Mouse (Mus musculus): ENCODE data around the gene Stat2.
"Not testable (repeated sequence)": the region's sequence is repeated elsewhere in the genome, so short reads cannot be mapped to it uniquely, and the experiment has no call there.

Stat2 gene

DNA sequence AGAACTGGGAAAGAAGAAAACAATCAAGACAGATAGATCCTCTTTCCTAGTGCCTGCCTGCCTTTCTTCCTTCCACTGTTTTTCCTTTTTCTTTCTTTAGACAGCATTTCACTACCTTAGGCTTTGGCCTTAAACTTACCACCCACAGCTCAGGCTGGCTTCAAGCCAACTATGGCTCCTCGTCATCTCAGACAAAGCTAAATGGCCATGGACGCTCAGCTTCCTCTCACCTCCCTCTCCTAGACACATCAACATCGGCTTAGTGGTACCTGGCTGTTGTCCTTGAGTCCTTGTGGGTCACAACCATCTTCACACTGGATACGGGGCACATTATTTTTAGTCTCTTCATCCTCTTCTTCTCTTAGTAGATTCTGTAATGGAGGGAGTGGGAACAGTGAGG lies 26.9 kb downstream of the Stat2 start:
- no peak for DNase-seq (ENCODE audit: extremely low read depth, low read depth, low spot score)

DNA sequence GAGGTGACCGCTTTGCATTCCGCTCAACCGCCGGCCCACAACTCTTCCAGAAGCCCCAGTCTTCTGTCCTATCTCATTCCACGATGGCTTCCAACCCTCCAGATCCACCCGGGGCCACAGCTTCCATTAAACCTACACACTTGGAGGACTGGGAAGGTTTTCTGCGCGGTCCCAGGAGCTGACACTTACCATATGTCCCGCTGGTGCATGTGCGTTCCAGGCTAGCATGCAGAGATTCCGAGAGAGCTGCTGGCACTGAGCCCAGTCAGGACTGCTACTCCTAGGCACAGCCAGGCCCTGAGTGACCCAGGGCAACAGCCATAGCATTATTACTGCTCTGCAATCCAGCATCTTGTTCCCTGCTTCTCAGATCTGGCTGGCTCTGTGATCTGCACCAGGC lies 27.3 kb downstream of the Stat2 start:
- DNase-seq (ENCODE audit: extremely low read depth, low read depth, low spot score): no peak

DNA sequence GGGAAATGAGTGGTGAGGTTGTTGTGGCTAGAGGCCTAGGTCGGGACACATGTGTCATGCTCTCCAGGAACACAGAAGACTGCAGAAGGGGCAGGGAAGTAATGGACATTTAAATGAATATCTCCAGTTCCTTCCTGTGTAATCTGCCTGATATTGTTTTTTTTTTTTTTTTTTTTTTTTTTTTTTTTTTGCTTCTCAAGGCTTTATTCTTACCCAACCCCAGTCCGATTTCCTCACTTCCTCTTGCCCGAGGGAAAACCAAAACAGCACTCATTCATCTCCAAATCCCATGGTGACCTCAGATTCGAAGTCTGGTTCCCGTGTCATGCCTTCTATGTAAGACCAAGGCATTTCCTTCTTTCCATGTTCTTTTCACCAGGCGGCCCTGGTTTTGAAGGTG lies 27.9 kb downstream of the Stat2 start:
- DNase-seq (ENCODE audit: extremely low read depth, low read depth, low spot score): peak; percentile 42

DNA sequence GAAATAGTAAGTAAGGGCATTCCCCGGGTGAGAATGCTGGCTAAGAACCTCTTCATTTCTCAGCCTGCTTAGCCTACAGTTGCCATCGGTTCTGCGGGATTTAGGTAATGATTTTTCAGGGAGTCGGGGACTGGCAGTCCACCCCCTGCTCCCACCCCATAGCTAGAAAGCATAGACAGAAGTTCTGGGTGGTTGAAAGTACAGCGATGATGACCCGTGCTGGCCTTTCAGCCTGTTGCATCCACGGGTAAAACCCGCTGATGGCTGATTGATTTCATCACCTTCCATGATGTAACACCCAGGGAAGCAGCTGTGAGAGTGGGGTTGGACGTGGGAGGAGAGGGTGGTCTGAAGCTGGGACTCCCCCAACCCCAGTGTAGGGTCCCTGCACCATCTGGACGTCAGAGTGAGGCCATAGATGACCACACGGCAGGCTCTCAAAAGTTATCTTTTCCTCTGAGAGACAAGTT lies 28.4 kb downstream of the Stat2 start, which contains the start of gene Il23a:
Il23a (minus strand) TSS at position 51 of the 470 bp plus-strand sequence.
- DNase-seq (ENCODE audit: extremely low read depth, low read depth, low spot score): no peak

DNA sequence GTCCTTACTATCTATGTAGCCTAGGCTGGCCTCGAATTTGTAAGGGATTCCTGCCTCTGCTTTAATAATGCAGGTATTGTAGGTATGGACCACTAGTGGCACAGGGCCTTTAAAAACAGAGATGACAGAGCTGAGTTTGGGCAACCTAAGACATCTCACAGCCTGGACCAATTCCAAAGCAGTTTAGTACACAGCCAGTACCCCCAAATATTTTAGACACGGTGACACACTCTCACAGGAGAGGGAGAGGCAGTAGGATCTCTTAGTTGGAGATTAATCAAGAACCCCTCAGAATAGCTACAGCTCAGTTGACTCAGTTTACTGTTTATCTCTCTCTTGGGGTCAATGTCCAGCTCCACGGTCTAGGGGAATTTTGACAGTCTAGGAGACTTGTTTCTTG lies 32.0 kb downstream of the Stat2 start:
- DNase-seq (ENCODE audit: extremely low read depth, low read depth, low spot score): no peak

DNA sequence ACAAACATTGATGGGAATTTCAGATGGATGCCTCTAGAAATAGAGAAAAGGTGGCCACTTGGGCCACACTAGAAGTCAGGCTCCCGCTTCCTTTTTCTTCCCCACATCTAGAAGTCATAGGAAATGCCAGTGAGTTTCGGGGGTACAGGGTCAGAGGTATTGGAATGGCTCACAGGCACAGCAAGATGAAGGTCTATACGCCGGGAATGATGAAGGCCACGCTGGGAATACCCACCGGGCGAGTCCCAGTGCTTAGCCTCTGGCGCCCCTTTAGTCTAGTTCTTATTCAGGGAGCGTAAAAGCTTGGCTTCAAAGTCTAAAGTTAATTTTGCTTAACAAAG lies 32.4 kb downstream of the Stat2 start:
- DNase-seq (ENCODE audit: extremely low read depth, low read depth, low spot score): no peak

DNA sequence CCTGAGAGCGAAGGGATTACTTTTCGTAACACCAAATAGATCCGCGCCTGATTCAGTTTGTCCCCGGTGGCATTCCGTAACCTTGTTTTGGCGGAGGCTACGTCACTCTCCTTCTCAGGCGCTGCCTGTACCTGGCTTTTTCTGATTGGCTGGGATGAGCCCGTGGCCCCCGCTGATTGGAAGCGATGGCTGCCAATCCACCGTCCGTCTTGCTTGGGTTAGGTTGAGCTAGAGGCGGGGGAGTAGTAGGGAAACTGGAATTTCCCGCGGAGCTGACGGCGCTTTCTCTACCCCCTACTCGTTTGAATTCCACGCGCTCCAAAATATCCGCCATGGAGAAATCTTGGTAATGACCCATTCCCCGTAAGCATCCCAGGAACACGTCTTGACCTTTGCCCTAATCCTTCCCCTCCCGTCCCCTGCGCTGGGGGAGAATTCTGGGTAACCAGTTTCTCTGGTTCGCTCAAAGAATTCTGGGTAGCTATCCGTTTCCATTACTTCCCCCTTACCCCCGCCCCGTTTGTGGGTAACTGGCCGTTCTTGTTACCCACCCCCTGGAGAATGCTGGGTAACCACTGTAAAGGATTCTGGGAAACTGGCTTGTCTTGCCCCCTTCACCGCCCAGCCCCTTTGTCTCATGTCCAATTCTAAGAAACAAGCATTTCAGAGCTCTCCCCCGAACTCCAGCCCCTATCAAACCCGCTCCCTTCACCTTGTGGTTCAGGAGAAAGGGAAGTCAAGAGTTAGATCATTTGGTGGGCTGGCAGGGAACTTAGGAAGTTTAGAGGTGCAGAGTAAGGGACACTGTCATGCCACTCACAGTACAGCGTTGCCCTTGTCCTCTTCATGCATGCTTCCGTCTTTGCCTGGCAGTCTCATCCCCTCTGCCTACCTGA lies 33.0 kb downstream of the Stat2 start, which contains the start of gene Pan2:
Pan2 (plus strand) TSS at position 210 of the 896 bp plus-strand sequence.
- peak; percentile 97 for DNase-seq (ENCODE audit: extremely low read depth, low read depth, low spot score)

DNA sequence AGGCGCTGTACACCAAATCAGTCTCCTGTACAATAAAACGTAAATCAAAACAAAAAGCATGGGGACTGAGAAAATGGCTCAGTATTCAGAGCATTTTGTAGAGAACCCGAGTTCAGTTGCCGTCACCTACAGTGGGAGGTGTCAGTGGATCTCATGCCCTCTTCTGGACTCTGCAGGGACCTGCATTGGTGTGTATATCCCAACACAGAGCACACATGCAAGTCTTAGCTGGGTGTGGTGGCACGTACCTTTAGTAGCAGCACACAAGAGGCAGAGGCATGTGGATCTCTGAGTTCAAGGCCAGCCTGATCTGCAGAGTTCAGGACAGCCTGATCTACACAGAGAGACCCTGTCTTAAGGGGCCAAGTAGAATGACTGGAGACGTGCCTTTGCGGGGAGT lies 39.3 kb downstream of the Stat2 start:
- no peak for DNase-seq (ENCODE audit: extremely low read depth, low read depth, low spot score)

DNA sequence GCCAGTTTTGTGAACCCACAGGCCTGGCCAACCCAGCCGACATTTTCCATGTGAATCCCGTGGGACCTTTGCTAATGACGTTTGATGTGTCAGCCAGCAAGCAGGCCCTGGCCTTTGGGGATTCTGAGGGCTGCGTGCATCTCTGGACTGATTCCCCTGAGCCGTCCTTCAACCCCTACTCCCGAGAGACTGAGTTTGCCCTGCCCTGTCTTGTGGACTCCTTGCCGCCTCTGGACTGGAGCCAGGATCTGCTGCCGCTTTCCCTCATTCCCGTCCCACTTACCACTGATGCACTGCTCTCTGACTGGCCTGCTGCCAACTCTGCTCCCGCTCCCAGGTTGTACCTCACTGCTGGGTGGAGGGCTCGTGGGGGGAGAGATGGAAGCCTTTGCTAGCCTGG lies 39.8 kb downstream of the Stat2 start:
- DNase-seq (ENCODE audit: extremely low read depth, low read depth, low spot score): no peak

DNA sequence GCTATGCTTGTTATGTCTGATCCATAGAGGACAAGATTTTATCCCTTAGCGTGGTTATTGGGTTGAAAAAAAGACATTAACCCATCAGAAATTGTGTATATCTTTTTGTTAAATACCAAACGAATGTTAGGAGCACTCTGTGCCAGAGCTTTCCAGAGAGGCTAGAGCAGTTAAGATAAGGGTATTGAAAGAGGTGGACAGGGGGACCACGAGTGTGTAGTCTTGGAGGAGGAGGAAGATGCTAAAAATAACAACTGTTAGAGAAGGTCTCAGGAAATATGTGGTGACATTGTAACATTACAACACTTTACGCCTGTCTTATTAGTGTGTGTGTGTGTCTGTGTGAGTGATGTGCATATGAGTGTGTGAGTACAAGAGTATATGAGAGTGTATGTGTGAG lies 40.5 kb downstream of the Stat2 start:
- no peak for DNase-seq (ENCODE audit: extremely low read depth, low read depth, low spot score)

DNA sequence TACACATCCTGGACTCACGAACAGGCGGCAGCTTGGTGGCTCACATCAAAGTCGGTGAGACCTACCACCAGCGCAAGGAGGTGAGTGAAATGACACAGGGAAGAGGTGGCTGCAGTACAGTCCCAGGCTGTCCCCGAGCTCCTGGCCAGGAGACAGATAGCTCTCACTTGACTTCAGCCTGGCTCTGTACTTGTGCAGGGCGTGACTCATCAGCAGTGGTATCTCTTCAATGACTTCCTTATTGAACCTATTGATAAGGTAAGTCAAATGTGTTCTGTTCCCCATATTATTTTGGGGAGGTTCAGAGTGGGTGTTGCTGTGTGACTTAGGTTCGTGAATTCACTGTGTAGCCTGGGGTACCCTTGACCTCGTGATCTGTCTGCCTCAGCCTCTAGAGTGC lies 45.2 kb downstream of the Stat2 start:
- no peak for DNase-seq (ENCODE audit: extremely low read depth, low read depth, low spot score)

DNA sequence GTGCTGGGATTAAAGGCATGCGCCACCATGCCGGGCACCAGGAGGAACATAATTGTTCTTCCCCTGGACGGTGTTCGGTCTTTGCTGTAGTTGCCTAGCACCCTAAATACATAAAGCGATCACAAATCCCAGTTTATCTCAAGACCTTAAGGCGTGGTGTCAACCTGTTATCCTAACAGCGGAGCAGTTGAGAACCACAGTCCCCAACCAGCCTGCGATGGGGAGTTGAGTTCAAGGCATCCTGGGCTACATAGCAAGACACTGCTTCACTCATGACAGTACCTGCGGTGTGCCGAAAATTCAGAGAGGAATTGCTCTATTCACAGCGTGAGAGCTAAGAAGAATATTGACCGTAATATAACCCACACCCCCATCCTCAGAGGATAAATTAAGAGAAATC lies 51.3 kb downstream of the Stat2 start:
- DNase-seq (ENCODE audit: extremely low read depth, low read depth, low spot score): no peak

DNA sequence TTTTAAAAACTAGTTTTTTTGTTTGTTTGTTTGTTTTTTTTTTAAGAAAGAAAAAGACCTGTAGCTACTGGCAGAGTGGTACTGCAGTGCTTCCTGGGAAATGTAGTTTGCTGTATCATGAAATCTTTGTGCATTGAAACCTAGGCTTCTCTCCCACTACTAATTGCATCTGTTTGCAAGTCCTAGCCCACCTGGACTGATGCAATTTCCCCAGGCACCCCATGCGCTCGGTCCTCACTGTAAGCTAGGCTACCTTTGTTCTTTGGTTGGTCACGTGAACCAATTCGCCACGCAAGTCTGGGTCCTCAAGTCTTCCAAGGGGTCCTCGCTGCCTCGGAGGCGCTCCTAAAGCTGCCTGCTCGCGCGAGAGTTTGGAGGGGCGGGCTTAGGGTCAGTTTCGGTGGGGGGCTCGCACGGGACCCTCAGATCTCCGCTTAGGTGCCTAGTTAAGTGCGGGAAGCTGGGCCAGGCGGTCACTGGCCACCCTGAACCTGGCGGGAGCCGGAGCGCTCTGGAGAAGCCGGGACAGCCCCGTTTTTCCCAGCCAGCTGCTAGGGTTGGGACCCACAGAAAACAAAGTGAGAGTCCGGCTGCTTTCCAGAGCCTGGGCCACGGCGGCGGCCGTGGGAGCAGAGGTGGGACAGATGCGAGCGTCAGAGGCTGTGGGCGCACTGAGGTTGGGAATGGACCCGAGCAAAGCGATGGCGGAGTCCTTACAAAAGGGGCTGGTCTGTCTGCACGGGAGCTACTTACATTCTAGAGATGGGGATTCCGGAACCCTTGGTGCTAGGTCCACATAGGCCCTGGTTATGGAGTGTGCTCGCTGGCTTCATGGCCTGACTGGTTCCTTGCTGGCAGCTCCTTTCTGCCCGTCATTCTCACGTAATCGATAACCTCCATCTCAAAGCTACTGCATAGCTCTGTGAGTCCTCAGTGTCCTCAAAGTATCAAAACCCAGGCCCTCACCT lies 52.1 kb downstream of the Stat2 start, which contains the start of gene Cnpy2:
Cnpy2 (plus strand) TSS at position 319 of the 968 bp plus-strand sequence.
- DNase-seq (ENCODE audit: extremely low read depth, low read depth, low spot score): no peak

DNA sequence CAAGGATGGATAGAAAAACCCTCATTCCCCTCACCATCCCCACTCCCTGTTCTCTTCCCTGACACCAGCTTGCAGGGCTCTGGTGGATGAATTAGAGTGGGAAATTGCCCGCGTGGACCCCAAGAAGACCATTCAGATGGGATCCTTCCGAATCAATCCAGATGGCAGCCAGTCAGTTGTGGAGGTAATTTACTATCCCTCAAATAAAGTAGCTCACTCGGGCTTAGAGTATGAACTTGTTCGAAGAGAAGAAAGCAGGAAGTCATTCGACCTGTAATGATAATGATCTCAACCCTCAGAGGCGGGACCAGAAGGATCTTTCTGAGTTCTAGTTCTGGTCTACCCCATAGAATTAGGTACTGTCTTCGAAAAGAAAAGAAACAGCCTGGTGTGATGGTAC lies 53.2 kb downstream of the Stat2 start:
- DNase-seq (ENCODE audit: extremely low read depth, low read depth, low spot score): no peak

DNA sequence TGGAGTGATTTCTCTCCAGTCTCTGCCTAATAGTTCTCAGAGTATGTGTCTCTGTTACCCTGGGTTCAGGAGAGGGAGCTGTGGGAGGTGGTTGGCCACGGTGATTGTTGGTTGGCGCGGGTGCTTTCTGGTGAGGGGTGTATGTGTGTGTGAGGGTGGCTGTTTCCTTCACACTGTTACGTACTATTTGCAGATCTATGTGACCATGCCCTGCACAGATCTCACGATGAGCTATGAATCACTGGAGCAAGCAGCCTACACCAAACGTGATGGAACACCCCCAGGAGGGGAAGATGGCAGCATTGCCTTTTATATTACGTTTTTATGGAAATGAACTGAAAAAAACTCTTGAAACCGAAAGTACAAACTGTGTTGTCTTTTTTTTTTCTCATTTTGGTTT lies 56.5 kb downstream of the Stat2 start:
- no peak for DNase-seq (ENCODE audit: extremely low read depth, low read depth, low spot score)

DNA sequence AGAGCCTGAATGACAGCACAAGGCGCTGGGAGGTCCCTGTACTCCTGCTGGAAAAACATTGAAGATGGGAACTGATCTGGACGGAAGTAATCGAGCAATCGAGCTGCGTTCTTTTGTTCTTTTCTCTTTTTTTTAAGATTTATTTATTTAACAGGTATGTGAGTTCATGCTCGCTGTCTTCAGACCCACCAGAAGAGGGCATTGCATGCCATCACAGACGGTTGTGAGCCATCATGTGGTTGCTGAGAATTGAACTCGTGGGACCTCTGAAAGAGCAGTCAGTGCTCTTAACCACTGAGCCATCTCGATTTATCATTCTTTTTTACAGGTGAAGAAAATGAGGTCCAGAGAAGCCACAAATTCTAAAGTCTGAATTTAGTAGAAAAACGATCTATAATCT lies 57.3 kb downstream of the Stat2 start:
- DNase-seq (ENCODE audit: extremely low read depth, low read depth, low spot score): no peak

DNA sequence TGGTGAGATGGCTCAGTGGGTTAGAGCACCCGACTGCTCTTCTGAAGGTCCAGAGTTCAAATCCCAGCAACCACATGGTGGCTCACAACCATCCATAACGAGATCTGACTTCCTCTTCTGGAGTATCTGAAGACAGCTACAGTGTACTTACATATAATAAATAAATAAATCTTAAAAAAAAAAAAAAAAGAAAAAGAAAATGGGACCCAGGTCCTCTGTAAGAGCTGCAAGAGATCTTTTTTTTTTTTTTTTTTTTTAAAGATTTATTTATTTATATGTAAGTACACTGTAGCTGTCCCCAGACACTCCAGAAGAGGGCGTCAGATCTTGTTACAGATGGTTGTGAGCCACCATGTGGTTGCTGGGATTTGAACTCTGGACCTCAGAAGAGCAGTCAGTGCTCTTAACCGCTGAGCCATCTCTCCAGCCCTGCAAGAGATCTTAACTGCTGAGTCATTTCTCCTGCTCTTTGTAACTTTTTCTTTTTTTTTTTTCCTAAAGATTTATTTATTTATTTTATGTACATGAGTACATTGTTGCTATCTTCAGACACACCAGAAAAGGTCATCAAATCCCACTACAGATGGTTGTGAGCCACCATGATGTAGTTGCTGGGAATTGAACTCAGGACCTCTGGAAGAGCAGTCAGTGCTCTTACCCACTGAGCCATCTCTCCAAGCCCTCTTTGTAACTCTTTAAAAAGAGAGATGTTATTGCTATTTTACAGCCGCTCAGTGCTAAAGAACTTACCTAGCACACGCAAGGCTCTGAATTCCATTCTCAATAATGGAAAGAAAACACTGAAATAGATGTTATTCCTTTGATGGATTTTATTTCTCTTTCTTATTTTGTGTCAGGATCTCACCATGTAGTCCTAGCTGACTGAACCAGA lies 62.2 kb downstream of the Stat2 start:
- not testable (repeated sequence) for DNase-seq (ENCODE audit: extremely low read depth, low read depth, low spot score)

DNA sequence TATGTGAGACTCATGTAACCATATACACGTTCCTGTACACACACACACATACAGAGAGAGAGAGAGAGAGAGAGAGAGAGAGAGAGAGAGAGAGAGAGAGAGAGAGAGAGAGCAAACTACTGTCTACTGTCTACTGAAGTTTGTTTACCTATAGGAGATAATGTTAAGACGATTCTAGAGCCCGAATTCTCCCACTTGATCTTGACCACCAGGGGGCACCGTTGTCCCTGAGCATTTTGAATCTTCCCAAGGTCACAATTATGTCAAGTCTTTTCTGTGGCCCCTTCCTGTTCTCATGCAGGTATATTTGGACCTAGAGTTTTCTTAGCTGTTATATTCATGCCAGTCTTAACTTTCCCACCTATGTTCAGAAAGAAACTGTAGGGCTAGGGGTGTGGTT lies 65.2 kb downstream of the Stat2 start:
- DNase-seq (ENCODE audit: extremely low read depth, low read depth, low spot score): no peak

DNA sequence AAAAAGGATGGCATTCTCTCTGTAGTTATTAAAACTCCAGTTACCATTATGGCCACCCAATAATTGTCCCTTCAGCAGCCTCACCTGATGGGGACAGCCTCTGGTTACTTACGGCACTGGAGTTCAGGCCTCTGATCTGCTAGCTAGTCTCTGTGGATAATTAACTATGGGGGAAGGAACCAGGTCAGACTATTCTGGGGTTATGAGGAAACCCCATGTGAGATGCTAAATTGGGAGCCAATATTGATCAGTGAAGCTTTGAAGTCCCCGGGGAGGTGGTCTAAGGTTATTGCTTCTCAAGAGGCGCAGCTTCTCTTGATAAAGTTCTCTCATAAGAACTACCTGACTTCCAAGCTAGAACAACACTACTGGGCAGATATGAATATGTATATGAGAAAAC lies 65.8 kb downstream of the Stat2 start:
- no peak for DNase-seq (ENCODE audit: extremely low read depth, low read depth, low spot score)

DNA sequence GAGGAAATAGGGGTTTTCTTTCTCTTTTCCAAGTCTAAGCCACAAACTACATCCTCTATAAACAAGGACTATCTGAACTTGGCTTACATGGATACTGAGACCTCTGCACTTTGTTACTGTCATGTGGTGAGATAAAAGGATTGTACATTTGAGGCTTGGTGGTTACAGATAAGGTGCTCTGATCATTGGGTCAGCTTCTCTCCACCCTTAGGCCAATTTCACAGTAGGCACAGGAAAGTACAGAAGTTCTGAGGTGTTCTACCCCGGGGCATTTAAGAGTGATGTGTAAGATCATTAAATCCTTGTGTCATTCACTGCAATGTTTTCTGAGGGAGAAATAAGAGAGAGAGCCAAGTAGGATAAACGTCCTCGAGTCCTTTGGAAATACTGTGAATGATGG lies 66.2 kb downstream of the Stat2 start:
- DNase-seq (ENCODE audit: extremely low read depth, low read depth, low spot score): peak; percentile 81
